Mouse (Mus musculus): Measurements from ENCODE around the gene Mrpl23. TPM values are rescaled to one million over a fixed set of nuclear protein-coding genes. Genes with fewer than 3 reads are reported as not detected.

Mrpl23 gene
- 79.9 and 82.3 TPM in 2 replicates for polyA plus RNA-seq (2012; rRNA removed)

GRCm38 (mm10) chr7:142532671-142533058, at the start of gene Mrpl23:
Gene Mrpl23 (plus strand): TSS chr7:142532686.

GRCm38 (mm10) chr7:142498575-142498974, 33.9 kb upstream of the Mrpl23 start, which contains the start of gene Tnnt3:
Gene Tnnt3 (plus strand): TSS chr7:142498836.

Other genes starting within 250 kb of the Mrpl23 start
- not detected in 2 replicates for gene Krtap5-1, start 235.6 kb upstream of the Mrpl23 start, polyA plus RNA-seq (2012; rRNA removed)
- not detected in 2 replicates for gene Krtap5-4, start 229.1 kb upstream of the Mrpl23 start, polyA plus RNA-seq (2012; rRNA removed)
- 2.3 TPM in 2 replicates for gene Ifitm10, start 158.9 kb upstream of the Mrpl23 start, polyA plus RNA-seq (2012; rRNA removed)
- 0.59 and 0.71 TPM in 2 replicates for gene Gm49369, start 150.0 kb upstream of the Mrpl23 start, polyA plus RNA-seq (2012; rRNA removed)
- 173 and 189 TPM in 2 replicates for gene Ctsd, start 144.6 kb upstream of the Mrpl23 start, polyA plus RNA-seq (2012; rRNA removed)
- 0.79 TPM in 1 of 2 replicates, not detected in the other for gene Syt8, start 97.8 kb upstream of the Mrpl23 start, polyA plus RNA-seq (2012; rRNA removed)
- gene Tnni2, start 90.9 kb upstream of the Mrpl23 start, polyA plus RNA-seq (2012; rRNA removed): 0.74 and 30.3 TPM in 2 replicates
- 9.5 and 20.4 TPM in 2 replicates for gene Lsp1, start 71.9 kb upstream of the Mrpl23 start, polyA plus RNA-seq (2012; rRNA removed)
- 1.0 and 22.7 TPM in 2 replicates for gene Tnnt3, start 33.9 kb upstream of the Mrpl23 start, polyA plus RNA-seq (2012; rRNA removed)
- gene Igf2, start 134.1 kb downstream of the Mrpl23 start, polyA plus RNA-seq (2012; rRNA removed): 387 and 1,046 TPM in 2 replicates
- gene Gm49394, start 137.3 kb downstream of the Mrpl23 start, polyA plus RNA-seq (2012; rRNA removed): 0.12 and 0.28 TPM in 2 replicates
- gene Ins2, start 210.7 kb downstream of the Mrpl23 start, polyA plus RNA-seq (2012; rRNA removed): 0.44 and 0.63 TPM in 2 replicates

Data from central nervous system, embryonic 14 days (tissue).